Mouse (Mus musculus) lung, embryonic 15.5 days (tissue): ENCODE measurements around the gene Impdh1. TPM values are rescaled to one million over a fixed set of nuclear protein-coding genes. Genes with fewer than 3 reads are reported as not detected.

Source experiments
- ATAC-seq: fragments of 200-750 bp; cut with Nextera tagmentation; 2 replicates; pipeline ENCODE4 v1.8.0; 2017; ENCODE audit warnings: moderate number of reproducible peaks, borderline replicate concordance; ENCODE audit not compliant: low FRiP score, low TSS enrichment; ENCODE audit errors: extremely low read depth
- H3K27ac ChIP-seq: fragments of 300-500 bp; sonication (generic); 2 replicates; pipeline ENCODE4 v1.5.1; 2015; ENCODE audit warnings: moderate library complexity, mild to moderate bottlenecking, inconsistent platforms
- H3K27me3 ChIP-seq: fragments of 300-500 bp; sonication (generic); 2 replicates; pipeline ENCODE4 v1.6.1; 2015; ENCODE audit warnings: inconsistent platforms
- H3K36me3 ChIP-seq: fragments of 300-500 bp; sonication (generic); 2 replicates; pipeline ENCODE4 v1.6.1; 2015; ENCODE audit warnings: inconsistent platforms
- H3K4me1 ChIP-seq: fragments of 300-500 bp; sonication (generic); 2 replicates; pipeline ENCODE4 v1.6.1; 2015; ENCODE audit warnings: inconsistent platforms
- H3K4me2 ChIP-seq: fragments of 300-500 bp; sonication (generic); 2 replicates; pipeline ENCODE4 v1.6.1; 2015; ENCODE audit warnings: inconsistent platforms, mild to moderate bottlenecking, moderate library complexity
- H3K4me3 ChIP-seq: fragments of 300-500 bp; sonication (generic); 2 replicates; pipeline ENCODE4 v1.5.1; 2015; ENCODE audit warnings: mild to moderate bottlenecking, inconsistent platforms
- H3K9ac ChIP-seq: fragments of 300-500 bp; sonication (generic); 2 replicates; pipeline ENCODE4 v1.6.1; 2015; ENCODE audit warnings: inconsistent platforms
- H3K9me3 ChIP-seq: fragments of 300-500 bp; sonication (generic); 2 replicates; pipeline ENCODE4 v1.6.1; 2016; ENCODE audit warnings: inconsistent platforms
- WGBS: fragments of 180-500 bp; shearing (Covaris S2); methylation state at CpG from one replicate; pipeline ENCODE4 v1.1.7; 2015; 5-methylcytosine and 5-hydroxymethylcytosine counted together
- microRNA-seq: library from miRNA; unstranded; fragments of <30 nt; microRNA quantifications from one replicate; pipeline ENCODE4, GENCODE M21; 2016
- polyA plus RNA-seq: library from polyadenylated mRNA; unstranded; fragments of >200 nt; fragmentation: Nextera tagmentation; extraction: Ambion mirVana; gene quantifications from 2 replicates; pipeline ENCODE4 v1.2.1, GENCODE M21; 2015

Gene Impdh1
- polyA plus RNA-seq, 1 experiment from 2014 or later: 51.8 TPM

- H3K27me3 ChIP-seq: 0 out of 2 replicates have a peak, but pooled peaks cover under 1% of the 10 kb centered on the region
- H3K9me3 ChIP-seq: no peaks in the 10 kb centered on the region
- H3K9ac ChIP-seq: no peak overlapping the region
- H3K27ac ChIP-seq: no peak overlapping the region
- H3K4me3 ChIP-seq: no peak overlapping the region
- H3K4me1 ChIP-seq: peaks cover 15% of the 10 kb centered on the region
- no peak overlapping the region for H3K4me2 ChIP-seq
- no peak for ATAC-seq
- WGBS: 86% methylated on average over 2 of the region's 2 CpGs
- H3K36me3 ChIP-seq: peaks cover 38% of the 10 kb centered on the region
Observed at GRCm38 (mm10) chr6:29160786-29161185, 55.4 kb downstream of the Impdh1 start.

- no peak overlapping the region for H3K9ac ChIP-seq
- no peak for ATAC-seq
- no peaks in the 10 kb centered on the region for H3K4me1 ChIP-seq
- 91% methylated on average over 5 of the region's 5 CpGs for WGBS
- no peaks in the 10 kb centered on the region for H3K27me3 ChIP-seq
- H3K4me3 ChIP-seq: no peak overlapping the region
- no peak overlapping the region for H3K4me2 ChIP-seq
- H3K36me3 ChIP-seq: peaks cover 72% of the 10 kb centered on the region
- no peaks in the 10 kb centered on the region for H3K9me3 ChIP-seq
- H3K27ac ChIP-seq: no peak overlapping the region
Observed at GRCm38 (mm10) chr6:29156326-29156725, 59.8 kb downstream of the Impdh1 start.

Small RNA genes lying within 50 kb of the gene (microRNA-seq; reads per million reads assigned to microRNA genes)
- not detected for gene Gm24303

Other genes with a start within 250 kb of the Impdh1 start
- not detected in 2 replicates for gene Lep, start 156.1 kb downstream of the Impdh1 start, polyA plus RNA-seq
- 32.8 and 35.0 TPM in 2 replicates for gene Rbm28, start 51.4 kb downstream of the Impdh1 start, polyA plus RNA-seq
- 0.78 and 0.87 TPM in 2 replicates for gene Prrt4, start 36.8 kb downstream of the Impdh1 start, polyA plus RNA-seq
- gene Hilpda, start 56.1 kb upstream of the Impdh1 start, polyA plus RNA-seq: 45.6 and 46.2 TPM in 2 replicates
- gene Fam71f2, start 63.2 kb upstream of the Impdh1 start, polyA plus RNA-seq: 0.51 and 0.68 TPM in 2 replicates
- 0.11 TPM in 1 of 2 replicates, not detected in the other for gene Fam71f1, start 102.8 kb upstream of the Impdh1 start, polyA plus RNA-seq
- gene Calu, start 131.7 kb upstream of the Impdh1 start, polyA plus RNA-seq: 427 and 444 TPM in 2 replicates
- gene Opn1sw, start 172.1 kb upstream of the Impdh1 start, polyA plus RNA-seq: 0.44 and 0.77 TPM in 2 replicates
- gene Ccdc136, start 179.9 kb upstream of the Impdh1 start, polyA plus RNA-seq: 7.8 and 9.1 TPM in 2 replicates
- 5.8 and 6.7 TPM in 2 replicates for gene Flnc, start 216.9 kb upstream of the Impdh1 start, polyA plus RNA-seq